Mouse (Mus musculus) forebrain, embryonic 14.5 days (tissue): ENCODE data around the gene Spats2l. TPM values are rescaled to one million over a fixed set of nuclear protein-coding genes. Genes with fewer than 3 reads are reported as not detected.
A peak's percentile ranks its signal among the peaks of the same experiment; 100 is the strongest.

Experiments used
- ATAC-seq: fragments of 200-750 bp; cut with Nextera tagmentation; 2 replicates; pipeline ENCODE4 v1.8.0; 2017; ENCODE audit warnings: mild to moderate bottlenecking, moderate library complexity
- DNase-seq: peaks from one replicate; pipeline ENCODE4 v3.0.0-alpha.2; 2015; ENCODE audit warnings: low spot score
- H3K27ac ChIP-seq: fragments of 300-500 bp; sonication (generic); 2 replicates; pipeline ENCODE4 v1.5.1; 2014; ENCODE audit warnings: low read depth, mild to moderate bottlenecking, control low read depth, low read length, moderate library complexity
- H3K27me3 ChIP-seq: fragments of 300-500 bp; sonication (generic); replicated peaks from 2 replicates; pipeline ENCODE4 v1.6.1; 2014; ENCODE audit warnings: low read length, control low read depth, mixed read lengths; ENCODE audit not compliant: control insufficient read depth, insufficient read depth
- H3K36me3 ChIP-seq: fragments of 300-500 bp; sonication (generic); 2 replicates; pipeline ENCODE4 v1.6.1; 2014; ENCODE audit warnings: low read length, control low read depth; ENCODE audit not compliant: control insufficient read depth, insufficient read depth
- H3K4me1 ChIP-seq: fragments of 300-500 bp; sonication (generic); 2 replicates; pipeline ENCODE4 v1.6.1; 2014; ENCODE audit warnings: antibody characterized with exemption, low read length, control low read depth; ENCODE audit not compliant: control insufficient read depth, insufficient read depth
- H3K4me2 ChIP-seq: fragments of 300-500 bp; sonication (generic); 2 replicates; pipeline ENCODE4 v1.6.1; 2014; ENCODE audit warnings: mild to moderate bottlenecking, control low read depth, low read length
- H3K4me3 ChIP-seq: fragments of 300-500 bp; sonication (generic); 2 replicates; pipeline ENCODE4 v1.5.1; 2014; ENCODE audit warnings: low read depth, low read length, control low read depth
- H3K9ac ChIP-seq: fragments of 300-500 bp; sonication (generic); 2 replicates; pipeline ENCODE4 v1.6.1; 2014; ENCODE audit warnings: mild to moderate bottlenecking, low read length, control low read depth, moderate library complexity
- H3K9me3 ChIP-seq: fragments of 300-500 bp; sonication (generic); replicated peaks from 2 replicates; pipeline ENCODE4 v1.6.1; 2016; ENCODE audit warnings: low read length, control low read depth, mixed read lengths; ENCODE audit not compliant: control insufficient read depth
- WGBS: fragments of 180-500 bp; shearing (Covaris S2); extraction: QIAGEN DNeasy Blood & Tissue Kit; methylation state at CpG from one replicate; pipeline ENCODE4 v1.1.7; 2014; 5-methylcytosine and 5-hydroxymethylcytosine counted together
- polyA plus RNA-seq: library from polyadenylated mRNA; unstranded; fragments of >200 nt; fragmentation: Nextera tagmentation; extraction: Ambion mirVana; gene quantifications from 2 replicates; pipeline ENCODE4 v1.2.1, GENCODE M21; 2014

Gene Spats2l
- polyA plus RNA-seq, 1 experiment from 2014 or later, result 45.4 TPM

DNA sequence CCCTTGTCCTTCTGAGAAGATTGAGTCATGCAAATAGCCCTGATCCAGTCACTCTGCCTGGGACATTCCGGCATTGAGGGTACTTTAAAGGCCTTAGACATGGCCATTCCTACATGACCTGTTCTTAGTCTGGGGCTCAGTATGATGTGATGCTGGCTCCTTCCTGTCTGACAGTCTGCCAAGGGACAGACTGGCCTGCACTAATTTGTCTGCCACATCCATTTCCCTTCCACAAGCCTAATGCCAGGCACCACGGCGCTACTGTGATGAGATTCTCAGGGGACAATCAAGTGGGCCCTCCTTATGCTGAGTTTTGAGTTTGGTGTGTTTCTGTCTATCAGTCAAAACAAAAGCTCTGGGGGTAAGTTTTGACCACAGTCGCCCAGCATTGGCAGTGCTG is 144.6 kb downstream of the Spats2l start:
- Histone ChIP-seq H3K4me3 (no peak overlapping the region), H3K36me3 (no peaks in the 10 kb centered on the region), H3K27ac (no peak overlapping the region), H3K27me3 (no peaks in the 10 kb centered on the region), H3K9me3 (no peaks in the 10 kb centered on the region), H3K4me1 (no peaks in the 10 kb centered on the region), H3K9ac (no peak overlapping the region), H3K4me2 (no peak overlapping the region)
- ATAC-seq (peak; percentile 18; the same call in 1 of the 2 replicates), DNase-seq (peak; percentile 7)
- WGBS, result 79% methylated on average over 4 of the region's 4 CpGs

- no peak overlapping the region for H3K4me3 ChIP-seq
- no peak overlapping the region for H3K4me2 ChIP-seq
- WGBS, result 52% methylated on average over 1 of the region's 1 CpGs
- H3K4me1 ChIP-seq, result no peaks in the 10 kb centered on the region
- ATAC-seq (no peak), DNase-seq (no peak)
- H3K36me3 ChIP-seq, result 0 out of 2 replicates have a peak, but pooled peaks cover 4% of the 10 kb centered on the region
- no peaks in the 10 kb centered on the region for H3K9me3 ChIP-seq
- no peak overlapping the region for H3K9ac ChIP-seq
- H3K27ac ChIP-seq, result no peak overlapping the region
- no peaks in the 10 kb centered on the region for H3K27me3 ChIP-seq
These were observed 160.3 kb downstream of the Spats2l start for GRCm38 (mm10) chr1:57934287-57934686.

GRCm38 (mm10) chr1:57940691-57941090 is 166.7 kb downstream of the Spats2l start:
- peak; percentile 60 for DNase-seq
- Histone ChIP-seq H3K4me1 (peaks cover 17% of the 10 kb centered on the region), H3K4me2 (no peak overlapping the region), H3K27ac (no peak overlapping the region), H3K36me3 (peaks cover 11% of the 10 kb centered on the region; the same call in 1 of the 2 replicates), H3K27me3 (no peaks in the 10 kb centered on the region), H3K9me3 (no peaks in the 10 kb centered on the region), H3K4me3 (no peak overlapping the region), H3K9ac (no peak overlapping the region)
- 14% methylated on average over 10 of the region's 10 CpGs for WGBS
- peak; percentile 76 for ATAC-seq

DNA sequence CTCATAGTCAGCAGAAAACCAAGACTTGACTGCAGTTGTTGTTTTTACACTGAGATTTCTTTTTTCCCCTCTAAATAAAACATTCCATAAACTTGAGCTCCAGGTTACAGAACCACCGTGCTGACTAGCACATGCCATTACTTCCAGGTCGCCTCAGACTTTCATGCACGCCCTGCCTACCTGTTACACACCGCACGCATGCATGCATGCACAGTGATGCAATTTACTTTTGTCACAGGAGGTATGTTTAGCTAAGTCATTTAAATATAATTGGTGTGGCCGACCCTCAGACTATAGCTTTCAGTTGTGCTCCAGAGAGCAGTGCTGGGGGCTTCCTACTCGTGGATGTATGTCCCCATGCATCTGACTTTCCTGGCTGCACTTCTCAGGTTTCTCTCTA is 167.1 kb downstream of the Spats2l start:
- no peak overlapping the region for H3K27ac ChIP-seq
- H3K9me3 ChIP-seq, result no peaks in the 10 kb centered on the region
- WGBS, result 42% methylated on average over 7 of the region's 7 CpGs
- no peak overlapping the region for H3K4me3 ChIP-seq
- H3K36me3 ChIP-seq, result peaks cover 11% of the 10 kb centered on the region; the same call in 1 of the 2 replicates
- no peaks in the 10 kb centered on the region for H3K27me3 ChIP-seq
- ATAC-seq (peak; percentile 36), DNase-seq (no peak)
- H3K4me2 ChIP-seq, result no peak overlapping the region
- H3K9ac ChIP-seq, result no peak overlapping the region
- H3K4me1 ChIP-seq, result peaks cover 17% of the 10 kb centered on the region

DNA sequence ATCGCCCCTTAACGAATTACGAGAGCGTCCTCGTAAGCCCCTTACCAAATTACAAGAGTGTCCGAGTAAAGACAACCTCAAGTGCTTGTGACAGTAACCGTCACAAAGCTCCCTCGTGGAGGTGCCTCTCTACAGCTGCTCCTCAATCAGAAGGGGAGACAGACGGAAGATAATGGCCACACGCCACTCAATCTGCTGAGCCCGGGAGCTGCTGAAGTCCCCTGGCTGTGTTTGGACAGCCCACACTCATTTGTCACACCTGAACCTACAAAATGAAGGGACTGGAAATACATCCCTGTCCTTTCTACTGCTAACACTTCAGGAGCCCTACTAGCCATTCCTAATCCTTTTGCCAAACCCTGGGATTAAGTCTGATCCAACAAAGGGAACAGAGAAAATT is 167.8 kb downstream of the Spats2l start:
- no peak overlapping the region for H3K4me2 ChIP-seq
- no peak overlapping the region for H3K4me3 ChIP-seq
- no peaks in the 10 kb centered on the region for H3K9me3 ChIP-seq
- H3K27ac ChIP-seq, result no peak overlapping the region
- no peak for DNase-seq
- peaks cover 17% of the 10 kb centered on the region for H3K4me1 ChIP-seq
- peak; percentile 18; the same call in 1 of the 2 replicates for ATAC-seq
- H3K9ac ChIP-seq, result no peak overlapping the region
- 38% methylated on average over 11 of the region's 11 CpGs for WGBS
- H3K36me3 ChIP-seq, result peaks cover 14% of the 10 kb centered on the region; the same call in 1 of the 2 replicates
- H3K27me3 ChIP-seq, result no peaks in the 10 kb centered on the region

DNA sequence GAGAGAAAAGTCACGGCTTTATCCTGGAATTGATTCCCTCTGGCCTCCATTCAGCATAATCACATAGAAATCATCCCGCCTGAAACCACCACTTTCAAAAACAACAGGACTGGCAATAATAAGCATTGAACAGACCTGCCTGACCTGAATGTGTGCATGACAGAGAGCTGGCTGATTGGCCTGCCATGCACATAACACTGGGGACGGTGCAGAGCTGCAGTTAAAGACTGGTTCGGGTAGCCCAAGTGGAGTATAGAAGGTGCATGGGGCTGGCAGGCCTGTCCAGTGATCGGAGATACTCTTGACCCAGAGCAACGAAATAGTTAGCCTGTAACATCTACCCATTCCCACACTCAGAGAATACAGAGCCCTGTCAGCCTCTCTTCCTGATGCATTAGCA is 168.3 kb downstream of the Spats2l start:
- no peak overlapping the region for H3K9ac ChIP-seq
- H3K4me2 ChIP-seq, result no peak overlapping the region
- DNase-seq (no peak), ATAC-seq (no peak)
- no peak overlapping the region for H3K27ac ChIP-seq
- H3K9me3 ChIP-seq, result no peaks in the 10 kb centered on the region
- no peak overlapping the region for H3K4me3 ChIP-seq
- 57% methylated on average over 6 of the region's 6 CpGs for WGBS
- no peaks in the 10 kb centered on the region for H3K27me3 ChIP-seq
- H3K36me3 ChIP-seq, result peaks cover 14% of the 10 kb centered on the region; the same call in 1 of the 2 replicates
- H3K4me1 ChIP-seq, result peaks cover 17% of the 10 kb centered on the region

GRCm38 (mm10) chr1:57947552-57948347 is 173.8 kb downstream of the Spats2l start:
- DNase-seq, result no peak
- ATAC-seq, result no peak
- Histone ChIP-seq H3K27ac (no peak overlapping the region), H3K9me3 (no peaks in the 10 kb centered on the region), H3K9ac (no peak overlapping the region), H3K4me2 (no peak overlapping the region), H3K36me3 (peaks cover 10% of the 10 kb centered on the region; the same call in 1 of the 2 replicates), H3K27me3 (no peaks in the 10 kb centered on the region), H3K4me1 (no peaks in the 10 kb centered on the region), H3K4me3 (no peak overlapping the region)
- WGBS, result 29% methylated on average over 2 of the region's 2 CpGs

GRCm38 (mm10) chr1:57949195-57949594 is 175.2 kb downstream of the Spats2l start:
- WGBS, result 5% methylated on average over 1 of the region's 1 CpGs
- H3K4me1 ChIP-seq, result no peaks in the 10 kb centered on the region
- peaks cover 7% of the 10 kb centered on the region; the same call in 1 of the 2 replicates for H3K36me3 ChIP-seq
- no peak overlapping the region for H3K9ac ChIP-seq
- H3K4me2 ChIP-seq, result no peak overlapping the region
- H3K27ac ChIP-seq, result no peak overlapping the region
- DNase-seq, result peak; percentile 65
- no peaks in the 10 kb centered on the region for H3K27me3 ChIP-seq
- no peaks in the 10 kb centered on the region for H3K9me3 ChIP-seq
- ATAC-seq, result peak; percentile 44; the same call in 1 of the 2 replicates
- no peak overlapping the region for H3K4me3 ChIP-seq

DNA sequence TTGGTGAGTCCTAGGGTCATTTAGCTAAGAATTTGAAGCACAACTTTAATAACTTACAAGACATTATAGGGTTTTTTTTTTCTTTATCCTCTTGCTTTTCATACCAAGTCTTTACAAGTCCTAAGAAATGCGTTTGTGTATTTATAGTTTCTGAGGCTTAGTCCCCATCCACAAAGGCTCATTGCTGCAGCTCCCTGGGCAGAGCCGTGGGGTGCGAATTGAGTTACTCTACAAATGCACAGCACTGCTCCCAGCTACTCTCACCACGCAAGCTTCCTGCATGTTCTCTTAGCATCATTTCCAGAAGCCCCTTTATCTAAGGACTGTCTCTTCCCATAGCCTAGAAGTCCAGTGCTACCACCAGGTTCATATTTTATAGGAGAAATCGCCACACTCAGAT is 175.8 kb downstream of the Spats2l start:
- no peaks in the 10 kb centered on the region for H3K4me1 ChIP-seq
- no peaks in the 10 kb centered on the region for H3K9me3 ChIP-seq
- DNase-seq (no peak), ATAC-seq (no peak)
- H3K4me3 ChIP-seq, result no peak overlapping the region
- H3K27me3 ChIP-seq, result no peaks in the 10 kb centered on the region
- H3K4me2 ChIP-seq, result no peak overlapping the region
- peaks cover 11% of the 10 kb centered on the region for H3K36me3 ChIP-seq
- 42% methylated on average over 5 of the region's 5 CpGs for WGBS
- H3K9ac ChIP-seq, result no peak overlapping the region
- H3K27ac ChIP-seq, result no peak overlapping the region
